In genomic region chr12:80406650-80407049, GRCm38 (mm10) we compare ENCODE assay signal across 8 mouse cellular contexts. TPM values are rescaled to one million over a fixed set of nuclear protein-coding genes. Genes with fewer than 3 reads are reported as not detected.
A peak's percentile ranks its signal among the peaks of the same experiment; 100 is the strongest.
DNase-seq lines count a peak whose midpoint lies in the region; ATAC-seq and TF ChIP-seq lines count a peak whose summit lies in the region.

No protein-coding gene starts in this region.

- no peak overlapping the region for H3K27ac ChIP-seq in left cerebral cortex, adult 2 months

- DNase-seq in cerebellum, adult 18-20 months = peak; percentile 13 to 35
- no peak for DNase-seq in cerebellum, adult 8-10 months
- no peak for DNase-seq in left cerebral cortex, adult 2 months (ENCODE audit: extremely low spot score in 1 of 2, low spot score in 2 of 2)
- no peak for DNase-seq in left cerebral cortex, adult 11 months (ENCODE audit: low spot score)
- DNase-seq in adipocyte (ENCODE audit: low spot score) = peak; percentile 29
- DNase-seq in lung, postnatal 4 days = peak; percentile 33 to 57
- DNase-seq in thymus, postnatal 0 days (ENCODE audit: low spot score) = peak; percentile 65

- TF ChIP-seq CTCF in left cerebral cortex, adult 2 months (IDR thresholded peaks at IDR 0.05) = peak; percentile 67

- intact Hi-C loops in left cerebral cortex, adult 2 months (cut with DNase I) = no loop called here

- peak; percentile 46; the same call in 1 of the 2 replicates for ATAC-seq in erythroblast, adult 5-6 weeks (replicated peaks; ENCODE audit: low FRiP score, poor library complexity, severe bottlenecking)

- H3K4me3 ChIP-seq in left cerebral cortex, adult 2 months = no peak overlapping the region

RNA-seq across cellular contexts. Expression of gene Dcaf5, which starts 29.8 kb away (rescaled TPM):
- total RNA-seq in left cerebral cortex, adult 2 months (2021) = 10 to 100 TPM; 75.9 to 80.7 TPM
- total RNA-seq in erythroblast, adult 5-6 weeks (2015; ENCODE audit: low replicate concordance) = 0.19 and 1.9 TPM in 2 replicates
- 4.3 TPM in 2 replicates for total RNA-seq in erythroblast, adult 5-6 weeks (2017; ENCODE audit: low replicate concordance)
- 8.9 TPM in 2 replicates for polyA plus RNA-seq in thymus, postnatal 0 days (2015; fragmentation: Nextera tagmentation; extraction: Ambion mirVana)

RNA-seq across cellular contexts. Expression of gene Exd2, which starts 56.2 kb away (rescaled TPM):
- 100 to 1,000 TPM; 138 to 142 TPM for total RNA-seq in left cerebral cortex, adult 2 months (2021)
- total RNA-seq in erythroblast, adult 5-6 weeks (2015; ENCODE audit: low replicate concordance) = 1.7 and 1.9 TPM in 2 replicates
- total RNA-seq in erythroblast, adult 5-6 weeks (2017; ENCODE audit: low replicate concordance) = 3.1 and 4.2 TPM in 2 replicates
- 18.3 and 19.1 TPM in 2 replicates for polyA plus RNA-seq in thymus, postnatal 0 days (2015; fragmentation: Nextera tagmentation; extraction: Ambion mirVana)

Comparison
In these comparisons a context has a peak if more than half of its experiments do, and no peak if none do; other contexts are left out.
1. DNase-seq: peak in cerebellum, adult 18-20 months (2 of 2), adipocyte (single experiment), lung, postnatal 4 days (2 of 2) and thymus, postnatal 0 days (single experiment); none in cerebellum, adult 8-10 months (single experiment), left cerebral cortex, adult 2 months (0 of 2) and left cerebral cortex, adult 11 months (single experiment).
2. RNA of gene Dcaf5, which starts 29.8 kb away (total RNA-seq): 75.9 to 80.7 TPM in left cerebral cortex, adult 2 months; 0.19 to 4.3 TPM in erythroblast, adult 5-6 weeks; every median in the first group is over 10 times any median in the second.
3. RNA of gene Exd2, which starts 56.2 kb away (total RNA-seq): 138 to 142 TPM in left cerebral cortex, adult 2 months; 1.7 to 4.2 TPM in erythroblast, adult 5-6 weeks; every median in the first group is over 10 times any median in the second.